Mouse (Mus musculus) effector memory CD4-positive, alpha-beta T cell, adult 5 months (primary cell): ENCODE results near the gene Mrto4. TPM values are rescaled to one million over a fixed set of nuclear protein-coding genes. Genes with fewer than 3 reads are reported as not detected.

Experiments used
- polyA plus RNA-seq: library from polyadenylated mRNA; unstranded; fragments of 100-300 nt; shearing (Covaris generic); gene quantifications from one replicate; pipeline ENCODE4 v1.2.1, GENCODE M21; 2017

The Mrto4 gene
- 66.8 TPM for polyA plus RNA-seq

DNA sequence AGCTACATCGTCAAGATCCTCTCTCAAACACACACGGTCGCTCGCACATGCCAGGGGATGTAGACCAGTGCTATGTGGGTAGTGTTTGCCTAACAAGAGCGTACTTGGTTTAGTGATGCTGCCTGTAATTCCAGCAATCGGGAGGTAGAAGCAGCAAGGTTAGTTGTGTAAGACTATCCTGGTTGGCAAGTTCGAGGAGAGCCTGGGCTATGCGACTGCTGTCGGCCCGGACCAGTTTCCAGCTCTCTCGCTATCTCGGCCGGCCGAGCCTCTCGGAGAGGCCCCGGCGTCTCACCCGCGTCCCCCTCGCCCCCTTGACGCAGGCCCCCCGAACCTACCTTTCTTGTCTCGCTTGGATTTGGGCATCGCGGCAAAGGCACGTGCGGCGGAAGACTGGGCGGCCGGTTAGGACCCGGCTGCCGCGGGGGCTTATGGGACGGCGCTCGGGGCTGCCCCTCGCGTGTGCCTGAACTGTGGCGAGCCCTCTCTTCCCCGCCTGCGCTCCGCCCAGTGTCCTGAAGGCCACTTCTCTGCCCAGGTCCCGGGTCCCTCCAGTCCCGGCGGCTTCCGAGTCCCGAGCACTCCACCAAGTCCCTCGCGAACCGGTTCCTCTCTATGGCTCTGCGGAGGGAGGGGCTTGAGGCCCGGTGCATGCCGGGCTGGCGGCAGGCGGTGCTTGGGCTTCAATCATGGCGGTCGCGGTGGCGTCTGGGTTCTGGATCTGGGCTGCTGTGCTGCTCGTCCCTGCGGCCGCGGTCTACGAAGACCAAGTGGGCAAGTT, at the start of gene Mrto4, which contains the start of the genes Emc1 and Ubr4:
Mrto4 (minus strand) TSS at position 646 of the 781 bp plus-strand sequence.
Emc1 (plus strand) TSS at position 657 of the 781 bp plus-strand sequence.
Ubr4 (plus strand) TSS at position 679 of the 781 bp plus-strand sequence.

DNA sequence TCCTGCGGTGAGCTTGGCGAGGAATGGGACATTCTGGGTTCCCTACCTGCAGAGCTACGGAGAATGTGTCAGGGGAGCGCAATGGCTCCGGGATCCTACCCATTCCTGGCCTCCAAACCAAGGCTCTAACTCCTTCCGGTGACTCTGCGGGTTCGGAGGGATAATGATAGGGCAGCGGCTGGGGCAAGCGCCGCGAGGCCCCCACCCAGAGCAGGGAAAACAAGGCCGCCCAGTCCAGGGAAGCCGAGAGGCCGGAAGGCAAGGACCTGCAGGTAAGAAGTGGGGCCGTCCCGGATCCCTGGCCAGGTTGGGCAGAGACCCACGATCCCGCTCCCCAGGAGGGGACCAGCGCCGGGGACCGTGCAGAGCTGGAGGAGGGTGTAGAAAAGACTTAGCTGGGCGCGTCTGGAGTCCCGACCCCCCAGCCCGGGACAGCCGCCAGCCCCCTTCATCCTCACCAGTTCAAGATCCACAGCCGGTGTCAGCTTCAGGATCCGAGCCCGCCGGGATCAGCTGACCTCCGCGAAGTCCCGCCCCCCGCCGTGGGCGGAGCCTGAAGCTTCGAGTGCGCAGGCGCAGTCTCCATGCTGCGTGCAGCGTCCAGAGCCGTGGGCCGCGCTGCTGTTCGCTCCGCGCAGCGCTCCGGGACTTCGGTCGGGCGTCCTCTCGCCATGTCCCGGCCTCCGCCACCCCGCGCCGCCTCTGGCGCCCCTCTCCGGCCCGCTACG, 42.0 kb downstream of the Mrto4 start, which contains the start of the genes Pqlc2 and Akr7a5:
Pqlc2 (minus strand) TSS at position 538 of the 728 bp plus-strand sequence.
Akr7a5 (plus strand) TSS at position 574 of the 728 bp plus-strand sequence.

Other genes with a start within 250 kb of the Mrto4 start
- gene Minos1, start 221.5 kb downstream of the Mrto4 start, polyA plus RNA-seq = 261 TPM
- 518 TPM for gene Capzb, start 159.7 kb downstream of the Mrto4 start, polyA plus RNA-seq
- gene Pqlc2, start 41.9 kb downstream of the Mrto4 start, polyA plus RNA-seq = 6.7 TPM
- gene Akr7a5, start 41.8 kb downstream of the Mrto4 start, polyA plus RNA-seq = 23.2 TPM
- gene Emc1, start within 50 bp of the Mrto4 start, polyA plus RNA-seq = 37.6 TPM
- gene Ubr4, start within 50 bp of the Mrto4 start, polyA plus RNA-seq = 70.6 TPM
- gene Iffo2, start 178.0 kb upstream of the Mrto4 start, polyA plus RNA-seq = 7.1 TPM